Mouse (Mus musculus): ENCODE results near the gene Dyrk3.

Dyrk3 gene

GRCm38 (mm10) chr1:131083609-131084008 lies 54.5 kb downstream of the Dyrk3 start:
- DNase-seq (ENCODE audit: low spot score in 2 of 2) = no peak

GRCm38 (mm10) chr1:131083122-131083521 lies 55.0 kb downstream of the Dyrk3 start:
- no peak for DNase-seq (ENCODE audit: low spot score in 2 of 2)

- no peak for DNase-seq (ENCODE audit: low spot score in 2 of 2)
These were observed 57.5 kb downstream of the Dyrk3 start for GRCm38 (mm10) chr1:131080686-131081085.

GRCm38 (mm10) chr1:131079762-131080161 lies 58.4 kb downstream of the Dyrk3 start:
- DNase-seq (ENCODE audit: low spot score in 2 of 2) = no peak

GRCm38 (mm10) chr1:131078761-131079330 lies 59.3 kb downstream of the Dyrk3 start:
- peak; percentile 69 to 80 for DNase-seq (ENCODE audit: low spot score in 2 of 2)
